ENCODE assay signal across 8 mouse cellular contexts in the genomic region with DNA sequence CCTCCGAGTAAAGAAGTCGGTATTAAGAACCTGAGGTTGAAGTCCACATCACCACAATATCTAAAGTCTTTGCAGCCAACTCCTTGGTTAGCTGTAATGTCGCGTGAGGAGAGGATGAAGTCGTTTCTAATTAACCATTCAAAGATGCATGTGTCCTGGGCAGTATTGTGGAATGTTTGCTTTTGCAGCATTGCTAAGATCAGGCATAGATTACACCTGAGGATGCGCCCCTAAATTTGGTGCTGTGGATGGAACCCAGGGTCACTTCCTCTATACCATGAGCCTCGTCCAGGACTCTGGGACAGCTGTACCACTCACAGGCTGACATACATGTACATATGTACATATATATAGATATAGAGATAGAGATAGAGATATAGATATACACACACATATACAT. TPM values are rescaled to one million over a fixed set of nuclear protein-coding genes. Genes with fewer than 3 reads are reported as not detected.
DNase-seq lines count a peak whose midpoint lies in the region; ATAC-seq lines count a peak whose summit lies in the region.

No protein-coding gene starts in this region.

- no peak for ATAC-seq in heart, embryonic 15.5 days (replicated peaks; ENCODE audit: insufficient number of reproducible peaks, insufficient read depth, low FRiP score, low read depth)
- ATAC-seq in hindbrain, embryonic 12.5 days (ENCODE audit: low FRiP score): no peak
- ATAC-seq in midbrain, embryonic 12.5 days (ENCODE audit: low FRiP score, low read depth): no peak
- ATAC-seq in activated CD4-positive, CD25-positive, alpha-beta regulatory T cell, adult 4 months: no peak

- no peaks in the 10 kb centered on the region for H3K9me3 ChIP-seq in heart, embryonic 15.5 days (replicated peaks)
- peaks cover 10% of the 10 kb centered on the region; the same call in 1 of the 2 replicates for H3K9me3 ChIP-seq in hindbrain, embryonic 12.5 days (replicated peaks)
- peaks cover 9% of the 10 kb centered on the region for H3K9me3 ChIP-seq in midbrain, embryonic 12.5 days

- peaks cover 18% of the 10 kb centered on the region for H3K4me1 ChIP-seq in heart, embryonic 15.5 days (replicated peaks)
- peaks cover 19% of the 10 kb centered on the region for H3K4me1 ChIP-seq in hindbrain, embryonic 12.5 days
- peaks cover 12% of the 10 kb centered on the region for H3K4me1 ChIP-seq in midbrain, embryonic 12.5 days

- H3K4me3 ChIP-seq in heart, embryonic 15.5 days: peak overlapping the region; percentile 100
- peak overlapping the region; percentile 82 for H3K4me3 ChIP-seq in hindbrain, embryonic 12.5 days
- H3K4me3 ChIP-seq in midbrain, embryonic 12.5 days: peak overlapping the region; percentile 73

- no peaks in the 10 kb centered on the region for H3K27me3 ChIP-seq in heart, embryonic 15.5 days
- no peaks in the 10 kb centered on the region for H3K27me3 ChIP-seq in hindbrain, embryonic 12.5 days
- H3K27me3 ChIP-seq in midbrain, embryonic 12.5 days: no peaks in the 10 kb centered on the region

- H3K9ac ChIP-seq in heart, embryonic 15.5 days: peak overlapping the region; percentile 98
- peak overlapping the region; percentile 97 for H3K9ac ChIP-seq in hindbrain, embryonic 12.5 days
- peak overlapping the region; percentile 88 for H3K9ac ChIP-seq in midbrain, embryonic 12.5 days (replicated peaks)

- H3K4me2 ChIP-seq in heart, embryonic 15.5 days: peak overlapping the region; percentile 91
- H3K4me2 ChIP-seq in hindbrain, embryonic 12.5 days (replicated peaks): peak overlapping the region; percentile 92
- H3K4me2 ChIP-seq in midbrain, embryonic 12.5 days (replicated peaks): peak overlapping the region; percentile 80

- 31% methylated on average over 7 of the region's 7 CpGs for WGBS in heart, embryonic 15.5 days
- 43% methylated on average over 7 of the region's 7 CpGs for WGBS in hindbrain, embryonic 12.5 days
- 41% methylated on average over 7 of the region's 7 CpGs for WGBS in midbrain, embryonic 12.5 days

- peaks cover 30% of the 10 kb centered on the region for H3K36me3 ChIP-seq in heart, embryonic 15.5 days
- peaks cover 35% of the 10 kb centered on the region for H3K36me3 ChIP-seq in hindbrain, embryonic 12.5 days
- peaks cover 40% of the 10 kb centered on the region for H3K36me3 ChIP-seq in midbrain, embryonic 12.5 days

- DNase-seq in heart, adult 18-20 months: no peak
- peak; percentile 20 for DNase-seq in NIH3T3 (ENCODE audit: low read depth)
- no peak for DNase-seq in cerebellum, adult 9-11 months
- no peak for DNase-seq in left cerebral cortex, adult 9 months (ENCODE audit: low spot score in 2 of 2)

- H3K27ac ChIP-seq in heart, embryonic 15.5 days: no peak overlapping the region
- no peak overlapping the region for H3K27ac ChIP-seq in hindbrain, embryonic 12.5 days
- no peak overlapping the region for H3K27ac ChIP-seq in midbrain, embryonic 12.5 days (replicated peaks)

RNA-seq across cellular contexts. Expression of gene Cnot11, which starts 1.9 kb away (rescaled TPM):
- polyA plus RNA-seq in heart, embryonic 15.5 days (2015; fragmentation: Nextera tagmentation; extraction: Ambion mirVana): 13.3 and 15.2 TPM in 2 replicates
- total RNA-seq in heart, adult 18-20 months (2021): 10 to 100 TPM; 12.8 to 14.2 TPM
- 28.7 and 29.1 TPM in 2 replicates for polyA plus RNA-seq in hindbrain, embryonic 12.5 days (2016; fragmentation: Nextera tagmentation; extraction: Ambion mirVana)
- 24.7 and 28.0 TPM in 2 replicates for polyA plus RNA-seq in midbrain, embryonic 12.5 days (2016; fragmentation: Nextera tagmentation; extraction: Ambion mirVana)
- polyA plus RNA-seq in activated CD4-positive, CD25-positive, alpha-beta regulatory T cell, adult 4 months (2017; shearing (Covaris generic)): 1 to 10 TPM; 3.0 to 5.6 TPM

RNA-seq across cellular contexts. Expression of gene Rnf149, which starts 40.5 kb away (rescaled TPM):
- 11.6 and 15.5 TPM in 2 replicates for polyA plus RNA-seq in heart, embryonic 15.5 days (2015; fragmentation: Nextera tagmentation; extraction: Ambion mirVana)
- 10 to 100 TPM in 1 of 2 experiments, 1 to 10 TPM in 1; 8.6 to 10.8 TPM for total RNA-seq in heart, adult 18-20 months (2021)
- 37.7 and 39.0 TPM in 2 replicates for polyA plus RNA-seq in hindbrain, embryonic 12.5 days (2016; fragmentation: Nextera tagmentation; extraction: Ambion mirVana)
- polyA plus RNA-seq in midbrain, embryonic 12.5 days (2016; fragmentation: Nextera tagmentation; extraction: Ambion mirVana): 28.2 and 30.7 TPM in 2 replicates
- 10 to 100 TPM; 19.8 to 26.7 TPM for polyA plus RNA-seq in activated CD4-positive, CD25-positive, alpha-beta regulatory T cell, adult 4 months (2017; shearing (Covaris generic))

RNA-seq across cellular contexts. Expression of gene Tbc1d8, which starts 58.1 kb away (rescaled TPM):
- polyA plus RNA-seq in heart, embryonic 15.5 days (2015; fragmentation: Nextera tagmentation; extraction: Ambion mirVana): 10.4 and 12.8 TPM in 2 replicates
- 1 to 10 TPM; 4.6 to 6.3 TPM for total RNA-seq in heart, adult 18-20 months (2021)
- polyA plus RNA-seq in hindbrain, embryonic 12.5 days (2016; fragmentation: Nextera tagmentation; extraction: Ambion mirVana): 8.6 and 10.2 TPM in 2 replicates
- 7.8 and 8.4 TPM in 2 replicates for polyA plus RNA-seq in midbrain, embryonic 12.5 days (2016; fragmentation: Nextera tagmentation; extraction: Ambion mirVana)
- 1 to 10 TPM in 1 of 2 experiments, under 1 TPM in 1; 0.41 to 1.4 TPM for polyA plus RNA-seq in activated CD4-positive, CD25-positive, alpha-beta regulatory T cell, adult 4 months (2017; shearing (Covaris generic))
